Mouse (Mus musculus): ENCODE results near the gene Grin1. TPM values are rescaled to one million over a fixed set of nuclear protein-coding genes. Genes with fewer than 3 reads are reported as not detected.

Gene Grin1
- polyA plus RNA-seq, 1 experiment from 2014 or later = 65.8 TPM

DNA sequence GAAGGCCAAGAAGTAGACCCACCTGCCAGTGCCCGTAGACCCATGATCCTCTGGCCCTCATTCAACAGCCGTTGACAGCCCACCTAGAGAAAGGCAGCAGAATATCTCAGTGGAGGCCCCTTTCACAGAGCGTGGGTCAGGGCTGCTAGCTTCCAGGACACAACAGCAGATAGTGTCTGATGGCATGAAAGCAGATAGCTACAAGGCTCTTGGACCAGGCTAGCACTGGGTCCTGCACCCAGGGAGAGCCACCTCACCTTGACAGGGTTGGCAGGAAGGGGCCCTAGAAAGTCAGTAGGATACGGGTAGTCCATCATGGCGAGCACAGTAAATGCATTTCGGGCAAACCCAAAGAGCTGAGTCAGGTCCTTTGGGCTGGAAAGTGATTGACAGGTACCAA, 35.2 kb upstream of the Grin1 start:
- Histone ChIP-seq H3K36me3 (ENCODE audit: control insufficient read depth, insufficient read depth, low read length) (peaks cover 19% of the 10 kb centered on the region), H3K27me3 (replicated peaks; ENCODE audit: control insufficient read depth, insufficient read depth, low read length) (no peaks in the 10 kb centered on the region), H3K4me3 (ENCODE audit: low read length) (no peak overlapping the region), H3K27ac (ENCODE audit: low read depth, low read length) (no peak overlapping the region), H3K4me2 (ENCODE audit: low read length) (no peak overlapping the region), H3K9me3 (ENCODE audit: control insufficient read depth, low read length) (no peaks in the 10 kb centered on the region), H3K9ac (ENCODE audit: low read depth, low read length) (no peak overlapping the region), H3K4me1 (ENCODE audit: control insufficient read depth, insufficient read depth, low read depth, low read length) (peaks cover 18% of the 10 kb centered on the region)
- 84% methylated on average over 6 of the region's 6 CpGs for WGBS
- ATAC-seq = no peak

DNA sequence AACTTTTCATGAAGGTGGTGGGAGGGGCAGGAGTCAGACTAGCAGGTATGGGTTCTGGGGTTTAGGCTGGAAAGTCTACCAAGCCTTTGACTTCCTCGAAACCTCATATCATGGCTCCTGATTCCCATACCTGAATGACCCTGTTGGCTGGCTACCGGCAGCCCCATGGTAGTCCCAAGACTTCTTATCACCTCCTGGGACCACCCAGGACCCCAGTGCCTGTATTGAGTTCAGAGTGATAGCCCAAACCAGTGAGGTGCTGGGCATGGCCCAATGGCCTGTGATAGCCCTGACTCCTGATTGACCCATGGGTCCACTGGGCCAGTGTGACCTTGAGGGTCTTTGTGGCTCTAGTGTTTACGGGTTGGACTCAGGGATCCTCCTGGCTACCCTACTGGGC, 31.7 kb upstream of the Grin1 start:
- H3K27me3 ChIP-seq (replicated peaks; ENCODE audit: control insufficient read depth, insufficient read depth, low read length) = no peaks in the 10 kb centered on the region
- no peak overlapping the region for H3K9ac ChIP-seq (ENCODE audit: low read depth, low read length)
- WGBS = 98% methylated on average over 3 of the region's 3 CpGs
- H3K4me2 ChIP-seq (ENCODE audit: low read length) = no peak overlapping the region
- ATAC-seq = no peak
- H3K9me3 ChIP-seq (ENCODE audit: control insufficient read depth, low read length) = no peaks in the 10 kb centered on the region
- no peak overlapping the region for H3K4me3 ChIP-seq (ENCODE audit: low read length)
- H3K36me3 ChIP-seq (ENCODE audit: control insufficient read depth, insufficient read depth, low read length) = peaks cover 37% of the 10 kb centered on the region
- peaks cover 7% of the 10 kb centered on the region for H3K4me1 ChIP-seq (ENCODE audit: control insufficient read depth, insufficient read depth, low read depth, low read length)
- no peak overlapping the region for H3K27ac ChIP-seq (ENCODE audit: low read depth, low read length)

- no peak overlapping the region for H3K27ac ChIP-seq (ENCODE audit: low read depth, low read length)
- WGBS = 98% methylated on average over 4 of the region's 4 CpGs
- no peak for ATAC-seq
- H3K27me3 ChIP-seq (replicated peaks; ENCODE audit: control insufficient read depth, insufficient read depth, low read length) = no peaks in the 10 kb centered on the region
- peaks cover 43% of the 10 kb centered on the region for H3K36me3 ChIP-seq (ENCODE audit: control insufficient read depth, insufficient read depth, low read length)
- no peak overlapping the region for H3K9ac ChIP-seq (ENCODE audit: low read depth, low read length)
- no peak overlapping the region for H3K4me2 ChIP-seq (ENCODE audit: low read length)
- H3K4me1 ChIP-seq (ENCODE audit: control insufficient read depth, insufficient read depth, low read depth, low read length) = no peaks in the 10 kb centered on the region
- H3K9me3 ChIP-seq (ENCODE audit: control insufficient read depth, low read length) = no peaks in the 10 kb centered on the region
- no peak overlapping the region for H3K4me3 ChIP-seq (ENCODE audit: low read length)
Observed at GRCm38 (mm10) chr2:25349499-25349898, 30.5 kb upstream of the Grin1 start.

- no peak overlapping the region for H3K4me3 ChIP-seq (ENCODE audit: low read length)
- ATAC-seq = no peak
- H3K36me3 ChIP-seq (ENCODE audit: control insufficient read depth, insufficient read depth, low read length) = peaks cover 54% of the 10 kb centered on the region
- H3K4me2 ChIP-seq (ENCODE audit: low read length) = no peak overlapping the region
- no peaks in the 10 kb centered on the region for H3K4me1 ChIP-seq (ENCODE audit: control insufficient read depth, insufficient read depth, low read depth, low read length)
- 90% methylated on average over 7 of the region's 7 CpGs for WGBS
- no peak overlapping the region for H3K27ac ChIP-seq (ENCODE audit: low read depth, low read length)
- H3K27me3 ChIP-seq (replicated peaks; ENCODE audit: control insufficient read depth, insufficient read depth, low read length) = no peaks in the 10 kb centered on the region
- no peak overlapping the region for H3K9ac ChIP-seq (ENCODE audit: low read depth, low read length)
- no peaks in the 10 kb centered on the region for H3K9me3 ChIP-seq (ENCODE audit: control insufficient read depth, low read length)
Observed at GRCm38 (mm10) chr2:25348162-25348561, 29.2 kb upstream of the Grin1 start.

- Histone ChIP-seq H3K9ac (ENCODE audit: low read depth, low read length) (no peak overlapping the region), H3K27ac (ENCODE audit: low read depth, low read length) (no peak overlapping the region), H3K9me3 (ENCODE audit: control insufficient read depth, low read length) (no peaks in the 10 kb centered on the region), H3K4me1 (ENCODE audit: control insufficient read depth, insufficient read depth, low read depth, low read length) (peaks cover 6% of the 10 kb centered on the region), H3K4me3 (ENCODE audit: low read length) (no peak overlapping the region), H3K4me2 (ENCODE audit: low read length) (no peak overlapping the region), H3K27me3 (replicated peaks; ENCODE audit: control insufficient read depth, insufficient read depth, low read length) (no peaks in the 10 kb centered on the region), H3K36me3 (ENCODE audit: control insufficient read depth, insufficient read depth, low read length) (peaks cover 37% of the 10 kb centered on the region)
- ATAC-seq = no peak
- 86% methylated on average over 6 of the region's 6 CpGs for whole genome bisulfite sequencing
Observed at GRCm38 (mm10) chr2:25338303-25338702, 19.3 kb upstream of the Grin1 start.

DNA sequence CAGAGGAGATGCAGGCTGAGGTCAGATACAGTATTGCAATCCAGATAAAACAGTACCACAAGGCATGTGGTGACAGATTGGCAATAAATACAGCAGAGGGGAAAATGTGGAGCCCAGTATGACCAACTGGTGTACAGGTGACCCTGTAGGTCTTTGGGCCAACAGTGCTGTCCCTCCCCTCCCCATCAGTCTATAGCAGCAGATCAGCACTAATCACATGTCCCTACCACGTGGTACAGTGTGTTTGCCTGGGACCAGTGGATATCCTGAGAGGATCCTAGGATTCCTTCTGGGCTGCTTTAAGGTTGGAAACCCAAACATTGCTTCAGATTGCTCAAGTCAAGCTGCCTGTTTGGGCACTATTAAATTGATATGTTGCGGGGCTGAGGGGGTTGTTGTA, 14.6 kb upstream of the Grin1 start:
- Histone ChIP-seq H3K9ac (ENCODE audit: low read depth, low read length) (peak overlapping the region; percentile 96), H3K4me3 (ENCODE audit: low read length) (peak overlapping the region; percentile 94), H3K27ac (ENCODE audit: low read depth, low read length) (no peak overlapping the region), H3K36me3 (ENCODE audit: control insufficient read depth, insufficient read depth, low read length) (peaks cover 21% of the 10 kb centered on the region), H3K4me1 (ENCODE audit: control insufficient read depth, insufficient read depth, low read depth, low read length) (peaks cover 15% of the 10 kb centered on the region), H3K4me2 (ENCODE audit: low read length) (peak overlapping the region; percentile 96), H3K27me3 (replicated peaks; ENCODE audit: control insufficient read depth, insufficient read depth, low read length) (no peaks in the 10 kb centered on the region), H3K9me3 (ENCODE audit: control insufficient read depth, low read length) (no peaks in the 10 kb centered on the region)
- no peak for ATAC-seq
- 72% methylated on average over 2 of the region's 2 CpGs for WGBS

GRCm38 (mm10) chr2:25332286-25333160, 13.5 kb upstream of the Grin1 start, which contains the start of gene Man1b1:
TSS of gene Man1b1 (plus strand) at chr2:25332338.
- Histone ChIP-seq H3K36me3 (ENCODE audit: control insufficient read depth, insufficient read depth, low read length) (peaks cover 11% of the 10 kb centered on the region), H3K9me3 (ENCODE audit: control insufficient read depth, low read length) (no peaks in the 10 kb centered on the region), H3K4me1 (ENCODE audit: control insufficient read depth, insufficient read depth, low read depth, low read length) (peaks cover 15% of the 10 kb centered on the region), H3K9ac (ENCODE audit: low read depth, low read length) (peak within 1 kb of the TSS; percentile 96), H3K4me3 (ENCODE audit: low read length) (peak within 1 kb of the TSS; percentile 94), H3K4me2 (ENCODE audit: low read length) (peak within 1 kb of the TSS; percentile 96), H3K27me3 (replicated peaks; ENCODE audit: control insufficient read depth, insufficient read depth, low read length) (no peaks in the 10 kb centered on the region), H3K27ac (ENCODE audit: low read depth, low read length) (peak within 1 kb of the TSS; percentile 88)
- ATAC-seq = peak; percentile 99
- under 1% methylated on average over 78 of the region's 78 CpGs for WGBS

- Histone ChIP-seq H3K36me3 (ENCODE audit: control insufficient read depth, insufficient read depth, low read length) (0 out of 2 replicates have a peak, but pooled peaks cover 6% of the 10 kb centered on the region), H3K9ac (ENCODE audit: low read depth, low read length) (peak overlapping the region; percentile 80), H3K27ac (ENCODE audit: low read depth, low read length) (no peak overlapping the region), H3K4me2 (ENCODE audit: low read length) (peak overlapping the region; percentile 86), H3K9me3 (ENCODE audit: control insufficient read depth, low read length) (no peaks in the 10 kb centered on the region), H3K4me1 (ENCODE audit: control insufficient read depth, insufficient read depth, low read depth, low read length) (peaks cover 15% of the 10 kb centered on the region), H3K27me3 (replicated peaks; ENCODE audit: control insufficient read depth, insufficient read depth, low read length) (peaks cover 2% of the 10 kb centered on the region), H3K4me3 (ENCODE audit: low read length) (peak overlapping the region; percentile 94)
- no peak for ATAC-seq
- 55% methylated on average over 9 of the region's 9 CpGs for WGBS
Observed at GRCm38 (mm10) chr2:25331470-25331869, 12.5 kb upstream of the Grin1 start.

DNA sequence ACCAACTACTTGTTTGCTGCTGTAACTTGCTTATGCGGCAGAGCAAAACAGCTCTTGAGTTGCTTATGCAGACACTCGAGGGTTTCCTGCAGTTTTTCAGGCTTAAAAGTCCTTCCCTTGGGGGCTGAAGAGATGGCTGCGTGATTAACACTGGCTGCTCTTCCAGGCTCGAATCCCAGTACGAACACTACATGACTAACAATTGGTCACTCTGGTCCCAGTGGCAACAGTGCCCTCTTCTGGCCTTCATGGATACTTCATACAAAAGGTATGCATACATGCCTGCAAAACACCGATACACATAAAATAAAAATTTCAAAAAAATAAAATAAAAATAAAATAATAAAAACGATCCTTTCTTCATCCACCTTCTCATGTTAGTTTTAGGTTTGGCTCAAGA, 9.5 kb upstream of the Grin1 start:
- Histone ChIP-seq H3K4me1 (ENCODE audit: control insufficient read depth, insufficient read depth, low read depth, low read length) (peaks cover 11% of the 10 kb centered on the region), H3K36me3 (ENCODE audit: control insufficient read depth, insufficient read depth, low read length) (no peaks in the 10 kb centered on the region), H3K27me3 (replicated peaks; ENCODE audit: control insufficient read depth, insufficient read depth, low read length) (peaks cover 5% of the 10 kb centered on the region), H3K9me3 (ENCODE audit: control insufficient read depth, low read length) (no peaks in the 10 kb centered on the region), H3K4me3 (ENCODE audit: low read length) (no peak overlapping the region), H3K27ac (ENCODE audit: low read depth, low read length) (no peak overlapping the region), H3K4me2 (ENCODE audit: low read length) (no peak overlapping the region), H3K9ac (ENCODE audit: low read depth, low read length) (no peak overlapping the region)
- 33% methylated on average over 7 of the region's 7 CpGs for WGBS
- no peak for ATAC-seq
